Mouse (Mus musculus) embryonic fibroblast, embryonic 13.5 days (primary cell): ENCODE results near the gene Avil.

Experiments
- CTCF ChIP-seq: IDR thresholded peaks from 2 replicates; pipeline ENCODE4 v1.5.1; 2011; ENCODE audit warnings: mild to moderate bottlenecking, control low read depth, low read length, moderate library complexity, borderline replicate concordance; ENCODE audit not compliant: insufficient read depth
- POLR2A ChIP-seq: IDR thresholded peaks from 2 replicates; pipeline ENCODE4 v1.6.1; 2011; ENCODE audit warnings: low read depth, mild to moderate bottlenecking, control low read depth, low read length, moderate library complexity

- TF ChIP-seq POLR2A (no peak), CTCF (no peak)
Measured at GRCm38 (mm10) chr10:126963821-126964220, 36.7 kb upstream of the Avil start.
